Mouse (Mus musculus) forebrain, embryonic 11.5 days (tissue): Measurements from ENCODE around the gene Etfdh. TPM values are rescaled to one million over a fixed set of nuclear protein-coding genes. Genes with fewer than 3 reads are reported as not detected.
"Not testable (repeated sequence)": the region's sequence is repeated elsewhere in the genome, so short reads cannot be mapped to it uniquely, and the experiment has no call there.

ENCODE experiments used
- ATAC-seq: fragments of 200-750 bp; cut with Nextera tagmentation; replicated peaks from 2 replicates; pipeline ENCODE4 v1.8.0; 2017; ENCODE audit warnings: moderate TSS enrichment; ENCODE audit not compliant: low FRiP score
- DNase-seq: peaks from one replicate; pipeline ENCODE4 v3.0.0-alpha.2; 2017; ENCODE audit warnings: low spot score
- H3K27ac ChIP-seq: fragments of 300-500 bp; sonication (generic); 2 replicates; pipeline ENCODE4 v1.5.1; 2014; ENCODE audit warnings: low read depth, low read length
- H3K27me3 ChIP-seq: fragments of 300-500 bp; sonication (generic); 2 replicates; pipeline ENCODE4 v1.6.1; 2014; ENCODE audit warnings: mild to moderate bottlenecking, low read length, mixed read lengths; ENCODE audit not compliant: control insufficient read depth, insufficient read depth
- H3K36me3 ChIP-seq: fragments of 300-500 bp; sonication (generic); 2 replicates; pipeline ENCODE4 v1.6.1; 2014; ENCODE audit warnings: mild to moderate bottlenecking, low read length, moderate library complexity, mixed read lengths; ENCODE audit not compliant: control insufficient read depth, insufficient read depth
- H3K4me1 ChIP-seq: fragments of 300-500 bp; sonication (generic); replicated peaks from 2 replicates; pipeline ENCODE4 v1.6.1; 2014; ENCODE audit warnings: low read length, mixed read lengths; ENCODE audit not compliant: control insufficient read depth, insufficient read depth
- H3K4me2 ChIP-seq: fragments of 300-500 bp; sonication (generic); 2 replicates; pipeline ENCODE4 v1.6.1; 2014; ENCODE audit warnings: low read depth, mild to moderate bottlenecking, low read length, moderate library complexity, mixed read lengths; ENCODE audit not compliant: severe bottlenecking
- H3K4me3 ChIP-seq: fragments of 300-500 bp; sonication (generic); 2 replicates; pipeline ENCODE4 v1.5.1; 2014; ENCODE audit warnings: low read depth, low read length
- H3K9ac ChIP-seq: fragments of 300-500 bp; sonication (generic); 2 replicates; pipeline ENCODE4 v1.6.1; 2014; ENCODE audit warnings: low read length
- H3K9me3 ChIP-seq: fragments of 300-500 bp; sonication (generic); 2 replicates; pipeline ENCODE4 v1.6.1; 2016; ENCODE audit warnings: low read length, mixed read lengths; ENCODE audit not compliant: control insufficient read depth
- WGBS: fragments of 180-500 bp; shearing (Covaris S2); extraction: QIAGEN DNeasy Blood & Tissue Kit; methylation state at CpG from one replicate; pipeline ENCODE4 v1.1.7; 2014; 5-methylcytosine and 5-hydroxymethylcytosine counted together
- polyA plus RNA-seq: library from polyadenylated mRNA; unstranded; fragments of >200 nt; fragmentation: Nextera tagmentation; extraction: Ambion mirVana; gene quantifications from 2 replicates; pipeline ENCODE4 v1.2.1, GENCODE M21; 2014

Gene Etfdh
- polyA plus RNA-seq, 1 experiment from 2014 or later = 47.3 TPM

- ATAC-seq (no peak), DNase-seq (no peak)
- Histone ChIP-seq H3K27me3 (no peaks in the 10 kb centered on the region), H3K4me1 (no peaks in the 10 kb centered on the region; the same call in 1 of the 2 replicates), H3K9me3 (no peaks in the 10 kb centered on the region), H3K4me3 (no peak overlapping the region), H3K27ac (no peak overlapping the region), H3K4me2 (no peak overlapping the region), H3K36me3 (no peaks in the 10 kb centered on the region), H3K9ac (no peak overlapping the region)
- 82% methylated on average over 3 of the region's 3 CpGs for WGBS
Observed at GRCm38 (mm10) chr3:79574336-79574735, 55.0 kb downstream of the Etfdh start.

- H3K9ac ChIP-seq = not testable (repeated sequence)
Observed at GRCm38 (mm10) chr3:79573376-79573775, 55.9 kb downstream of the Etfdh start.

GRCm38 (mm10) chr3:79572399-79572798 is 56.9 kb downstream of the Etfdh start:
- WGBS = 74% methylated on average over 3 of the region's 3 CpGs
- H3K27ac ChIP-seq = no peak overlapping the region
- no peaks in the 10 kb centered on the region; the same call in 1 of the 2 replicates for H3K4me1 ChIP-seq
- H3K9me3 ChIP-seq = no peaks in the 10 kb centered on the region
- no peak overlapping the region for H3K4me3 ChIP-seq
- no peak overlapping the region for H3K9ac ChIP-seq
- no peaks in the 10 kb centered on the region for H3K27me3 ChIP-seq
- no peak overlapping the region for H3K4me2 ChIP-seq
- no peak for DNase-seq
- no peak for ATAC-seq
- no peaks in the 10 kb centered on the region for H3K36me3 ChIP-seq

More at GRCm38 (mm10) chr3:79573376-79573775, 55.9 kb downstream of the Etfdh start:
- H3K36me3 ChIP-seq, H3K4me1 ChIP-seq, H3K4me2 ChIP-seq, ATAC-seq, H3K4me3 ChIP-seq, DNase-seq, H3K27ac ChIP-seq, H3K27me3 ChIP-seq, H3K9me3 ChIP-seq: not testable (repeated sequence)
- WGBS = 93% methylated on average over 5 of the region's 5 CpGs

- no peak overlapping the region for H3K27ac ChIP-seq
- no peaks in the 10 kb centered on the region for H3K9me3 ChIP-seq
- no peaks in the 10 kb centered on the region for H3K36me3 ChIP-seq
- no peak for DNase-seq
- H3K9ac ChIP-seq = no peak overlapping the region
- WGBS = 87% methylated on average over 3 of the region's 3 CpGs
- ATAC-seq = no peak
- H3K27me3 ChIP-seq = no peaks in the 10 kb centered on the region
- H3K4me3 ChIP-seq = no peak overlapping the region
- H3K4me1 ChIP-seq = peaks cover 3% of the 10 kb centered on the region
- H3K4me2 ChIP-seq = no peak overlapping the region
Observed at GRCm38 (mm10) chr3:79569351-79569681, 60.0 kb downstream of the Etfdh start.

- Histone ChIP-seq H3K4me2 (no peak overlapping the region), H3K27me3 (no peaks in the 10 kb centered on the region), H3K4me3 (no peak overlapping the region), H3K36me3 (no peaks in the 10 kb centered on the region), H3K9ac (no peak overlapping the region), H3K27ac (no peak overlapping the region; the same call in 1 of the 2 replicates), H3K4me1 (peaks cover 3% of the 10 kb centered on the region), H3K9me3 (no peaks in the 10 kb centered on the region)
- ATAC-seq = no peak
- DNase-seq = no peak
- 88% methylated on average over 16 of the region's 16 CpGs for WGBS
Observed at GRCm38 (mm10) chr3:79568629-79569350, 60.5 kb downstream of the Etfdh start.

GRCm38 (mm10) chr3:79567703-79568362 is 61.5 kb downstream of the Etfdh start, which contains the start of gene Fnip2:
Gene Fnip2, minus strand, starts transcription at chr3:79567796.
- Histone ChIP-seq H3K9me3 (no peaks in the 10 kb centered on the region), H3K36me3 (no peaks in the 10 kb centered on the region), H3K9ac (peak within 1 kb of the TSS; percentile 73), H3K27me3 (no peaks in the 10 kb centered on the region), H3K4me2 (peak within 1 kb of the TSS; percentile 81), H3K4me3 (peak within 1 kb of the TSS; percentile 83), H3K4me1 (peaks cover 3% of the 10 kb centered on the region), H3K27ac (peak within 1 kb of the TSS; percentile 57)
- WGBS = 1% methylated on average over 55 of the region's 55 CpGs
- ATAC-seq = peak; percentile 96
- DNase-seq = peak; percentile 98

GRCm38 (mm10) chr3:79566716-79567691 is 62.3 kb downstream of the Etfdh start:
- H3K27ac ChIP-seq = peak overlapping the region; percentile 25; the same call in 1 of the 2 replicates
- ATAC-seq = no peak; the same call in none of the 2 replicates
- 4% methylated on average over 59 of the region's 60 CpGs for WGBS
- peaks cover 3% of the 10 kb centered on the region for H3K4me1 ChIP-seq
- H3K36me3 ChIP-seq = no peaks in the 10 kb centered on the region
- H3K4me3 ChIP-seq = peak overlapping the region; percentile 83
- peak overlapping the region; percentile 81 for H3K4me2 ChIP-seq
- H3K27me3 ChIP-seq = no peaks in the 10 kb centered on the region
- peak; percentile 80 for DNase-seq
- H3K9me3 ChIP-seq = no peaks in the 10 kb centered on the region
- peak overlapping the region; percentile 73 for H3K9ac ChIP-seq

- H3K36me3 ChIP-seq = no peaks in the 10 kb centered on the region
- no peaks in the 10 kb centered on the region for H3K27me3 ChIP-seq
- no peak for ATAC-seq
- H3K4me2 ChIP-seq = no peak overlapping the region
- no peak overlapping the region for H3K9ac ChIP-seq
- WGBS = 87% methylated on average over 10 of the region's 10 CpGs
- H3K4me1 ChIP-seq = peaks cover 3% of the 10 kb centered on the region
- no peak overlapping the region for H3K27ac ChIP-seq
- no peak overlapping the region for H3K4me3 ChIP-seq
- no peak for DNase-seq
- no peaks in the 10 kb centered on the region for H3K9me3 ChIP-seq
Observed at GRCm38 (mm10) chr3:79564875-79565606, 64.3 kb downstream of the Etfdh start.
